ENCODE assay signal across 21 mouse cellular contexts in the genomic region with DNA sequence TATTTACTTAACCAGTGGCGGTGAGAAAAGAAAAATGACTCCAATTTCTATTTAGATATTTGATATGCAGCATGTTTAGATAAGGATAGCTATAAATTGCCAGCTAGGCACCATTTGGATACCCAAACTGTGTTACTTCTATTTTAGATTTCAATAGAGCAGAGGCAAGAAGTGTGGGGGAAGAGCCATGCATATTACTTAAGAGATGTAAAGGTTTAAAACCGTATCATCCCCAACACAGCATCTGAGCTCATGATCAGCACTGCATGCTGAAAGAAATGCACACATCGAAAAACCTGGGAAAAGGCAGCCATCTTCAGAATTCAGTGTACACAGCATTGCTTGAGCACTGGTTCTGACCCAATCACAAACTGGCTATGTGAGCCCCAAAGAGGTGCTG. TPM values are rescaled to one million over a fixed set of nuclear protein-coding genes. Genes with fewer than 3 reads are reported as not detected.
DNase-seq lines count a peak whose midpoint lies in the region; ATAC-seq lines count a peak whose summit lies in the region.
"Had no signal": no experiment of that assay in that cellular context is flagged by ENCODE, and none has a peak within 500 bp of the region (broad histone marks: within the 10 kb centered on the region; RNA-seq: fewer than 3 reads in every experiment).

No protein-coding gene starts in this region.

- ATAC-seq in frontal cortex, adult (ENCODE audit: low TSS enrichment): peak; percentile 95
- ATAC-seq: inflammation-experienced regulatory T-cells, adult 6 months; midbrain, embryonic 15.5 days had no signal

- intact Hi-C loops in left cerebral cortex, postnatal 36 days (cut with DNase I): no loop called here

- no peak for DNase-seq in frontal cortex, postnatal 25 days (ENCODE audit: low spot score in 2 of 2)
- DNase-seq in right cerebral cortex, adult 18-20 months: peak; percentile 28
- DNase-seq in right cerebral cortex, postnatal 4 days: no peak
- peak; percentile 32 to 37 for DNase-seq in left cerebral cortex, postnatal 36 days (ENCODE audit: low spot score in 2 of 2)
- no peak for DNase-seq in gastrocnemius, postnatal 10 days
- no peak for DNase-seq in testis, postnatal 10 days (ENCODE audit: low spot score)
- DNase-seq: adrenal gland, postnatal 36 days; cerebellum, adult 11 months; cerebellum, adult 9-11 months; heart, postnatal 4 days; kidney, adult 18-20 months; kidney, postnatal 4 days; retina, postnatal 1 day; spleen, adult 18-20 months; thymus, postnatal 4 days had no signal

RNA-seq across cellular contexts. Expression of gene Ccdc190, which starts 59.8 kb away (rescaled TPM):
- 10 to 100 TPM; 16.0 to 16.6 TPM for total RNA-seq in left cerebral cortex, postnatal 36 days (2021)
- total RNA-seq in gastrocnemius, postnatal 10 days (2021): not detected
- total RNA-seq: gastrocnemius, postnatal 4 days; heart, adult 8-10 months; heart, postnatal 4 days; liver, adult 2 months had no signal

Comparison
In these comparisons a context has a peak if more than half of its experiments do, and no peak if none do; other contexts are left out.
1. DNase-seq: peak in right cerebral cortex, adult 18-20 months (single experiment) and left cerebral cortex, postnatal 36 days (2 of 2); none in frontal cortex, postnatal 25 days (0 of 2), right cerebral cortex, postnatal 4 days (single experiment), gastrocnemius, postnatal 10 days (single experiment) and testis, postnatal 10 days (single experiment).
2. RNA of gene Ccdc190, which starts 59.8 kb away (total RNA-seq): 16.0 to 16.6 TPM in left cerebral cortex, postnatal 36 days; not detected in gastrocnemius, postnatal 10 days; every median in the first group is over 10 times any median in the second.